Comparison of ENCODE assay signal across 22 mouse cellular contexts in the genomic region with DNA sequence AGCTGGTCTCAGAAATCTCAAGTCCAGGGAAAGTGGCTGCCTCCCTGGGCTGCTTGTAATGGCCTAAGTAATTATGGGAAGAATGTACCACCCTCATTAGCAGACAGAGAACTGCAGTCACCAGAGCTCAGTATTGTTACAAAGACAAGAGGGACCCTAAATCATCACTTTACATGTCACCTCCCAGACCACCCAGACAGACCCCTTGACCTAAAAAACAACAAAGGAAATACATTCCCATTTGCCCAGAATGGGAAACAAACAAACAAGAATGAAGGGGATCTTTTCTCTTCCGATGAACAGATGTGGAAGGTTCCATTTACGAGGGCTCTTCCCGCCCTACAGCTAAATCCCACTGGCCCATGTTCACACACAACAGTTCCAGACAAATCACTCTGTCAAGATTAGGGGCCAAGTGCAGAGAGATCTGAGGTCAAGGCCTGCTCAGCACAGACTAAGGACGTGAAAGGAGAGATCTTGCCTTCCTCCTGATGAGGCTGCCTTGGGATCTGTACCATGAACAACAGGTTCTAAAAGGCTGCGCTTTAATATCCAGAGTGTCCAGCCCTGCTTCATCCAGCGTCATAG.
DNase-seq lines count a peak whose midpoint lies in the region; ATAC-seq lines count a peak whose summit lies in the region.
"Had no signal": no experiment of that assay in that cellular context is flagged by ENCODE, and none has a peak within 500 bp of the region (broad histone marks: within the 10 kb centered on the region; RNA-seq: fewer than 3 reads in every experiment).

No protein-coding gene starts in this region.

- H3K4me1 ChIP-seq in hindbrain, embryonic 11.5 days (replicated peaks; ENCODE audit: control insufficient read depth, insufficient read depth, low read length) = no peaks in the 10 kb centered on the region; the same call in 1 of the 2 replicates
- peaks cover 50% of the 10 kb centered on the region for H3K4me1 ChIP-seq in hindbrain, embryonic 10.5 days (replicated peaks)
- H3K4me1 ChIP-seq in neural tube, embryonic 12.5 days = peaks cover 20% of the 10 kb centered on the region

- no peak overlapping the region for H3K27ac ChIP-seq in hindbrain, embryonic 11.5 days (ENCODE audit: low read depth, low read length)
- no peak overlapping the region; the same call in 1 of the 2 replicates for H3K27ac ChIP-seq in hindbrain, embryonic 10.5 days
- H3K27ac ChIP-seq in neural tube, embryonic 12.5 days = no peak overlapping the region
- H3K27ac ChIP-seq: hindbrain, embryonic 12.5 days; limb, embryonic 13.5 days; liver, embryonic 14.5 days had no signal

- peak; percentile 74 for DNase-seq in embryo, embryonic 10 days (ENCODE audit: low spot score)
- no peak for DNase-seq in embryo, embryonic 9.5 days (ENCODE audit: extremely low spot score)
- DNase-seq in hindbrain, embryonic 11.5 days (ENCODE audit: low spot score) = no peak
- DNase-seq in hindbrain, embryonic 10.5 days (ENCODE audit: low spot score) = no peak
- no peak for DNase-seq in neural tube, embryonic 10.5 days (ENCODE audit: extremely low spot score, low spot score)
- DNase-seq in right cerebral cortex, adult 18-20 months = no peak
- DNase-seq in right cerebral cortex, postnatal 36 days (ENCODE audit: low spot score in 2 of 2) = no peak
- DNase-seq: adrenal gland, postnatal 36 days; cerebellum, adult 2 months; gastrocnemius, postnatal 25 days; kidney, postnatal 14 days; thymus, postnatal 25 days had no signal

- no peak overlapping the region for H3K9ac ChIP-seq in hindbrain, embryonic 11.5 days (ENCODE audit: low read depth, low read length)
- no peak overlapping the region for H3K9ac ChIP-seq in neural tube, embryonic 12.5 days
- H3K9ac ChIP-seq: hindbrain, embryonic 12.5 days; limb, embryonic 13.5 days; liver, embryonic 14.5 days had no signal

- peak; percentile 47; the same call in 1 of the 2 replicates for ATAC-seq in hindbrain, embryonic 11.5 days (ENCODE audit: low FRiP score)
- ATAC-seq in neural tube, embryonic 12.5 days (ENCODE audit: low FRiP score, low read depth) = peak; percentile 29; the same call in 1 of the 2 replicates
- ATAC-seq: CD4-positive, CD25-positive, alpha-beta regulatory T cell, adult 4 months; inflammation-experienced regulatory T-cells, adult 6 months; lung, postnatal 0 days had no signal

- no peak overlapping the region for H3K4me2 ChIP-seq in hindbrain, embryonic 11.5 days (replicated peaks; ENCODE audit: low read depth, low read length)
- H3K4me2 ChIP-seq in neural tube, embryonic 12.5 days (replicated peaks) = no peak overlapping the region
- H3K4me2 ChIP-seq: hindbrain, embryonic 12.5 days; limb, embryonic 13.5 days had no signal

- H3K36me3 ChIP-seq in hindbrain, embryonic 11.5 days (ENCODE audit: control insufficient read depth, insufficient read depth, low read length) = no peaks in the 10 kb centered on the region
- H3K36me3 ChIP-seq in hindbrain, embryonic 10.5 days = no peaks in the 10 kb centered on the region
- no peaks in the 10 kb centered on the region for H3K36me3 ChIP-seq in neural tube, embryonic 12.5 days
- H3K36me3 ChIP-seq: G1E; heart, embryonic 10.5 days; hindbrain, embryonic 12.5 days; limb, embryonic 13.5 days had no signal

- no peak overlapping the region for H3K4me3 ChIP-seq in hindbrain, embryonic 11.5 days (ENCODE audit: low read depth, low read length)
- H3K4me3 ChIP-seq in hindbrain, embryonic 10.5 days = no peak overlapping the region
- no peak overlapping the region for H3K4me3 ChIP-seq in neural tube, embryonic 12.5 days
- H3K4me3 ChIP-seq: erythroblast, embryonic 14.5 days; heart, embryonic 10.5 days; hindbrain, embryonic 12.5 days; limb, embryonic 13.5 days had no signal

- no peaks in the 10 kb centered on the region for H3K27me3 ChIP-seq in hindbrain, embryonic 11.5 days (ENCODE audit: control insufficient read depth, insufficient read depth, low read length)
- H3K27me3 ChIP-seq in hindbrain, embryonic 10.5 days (ENCODE audit: insufficient read depth, poor library complexity, severe bottlenecking) = no peaks in the 10 kb centered on the region
- H3K27me3 ChIP-seq in neural tube, embryonic 12.5 days (replicated peaks) = no peaks in the 10 kb centered on the region
- H3K27me3 ChIP-seq: hindbrain, embryonic 12.5 days had no signal

- H3K9me3 ChIP-seq in hindbrain, embryonic 11.5 days (ENCODE audit: control insufficient read depth, low read length) = no peaks in the 10 kb centered on the region
- H3K9me3 ChIP-seq in hindbrain, embryonic 10.5 days = no peaks in the 10 kb centered on the region
- H3K9me3 ChIP-seq in neural tube, embryonic 12.5 days = no peaks in the 10 kb centered on the region
- H3K9me3 ChIP-seq: heart, embryonic 10.5 days; hindbrain, embryonic 12.5 days; limb, embryonic 13.5 days had no signal

- 40% methylated on average over 6 of the region's 6 CpGs for WGBS in hindbrain, embryonic 11.5 days
- WGBS in hindbrain, embryonic 10.5 days = 53% methylated on average over 6 of the region's 6 CpGs
- WGBS in neural tube, embryonic 12.5 days = 28% methylated on average over 6 of the region's 6 CpGs
